Mouse (Mus musculus): ENCODE data around the gene Rbfox3.

- TF ChIP-seq EP300 (IDR thresholded peaks at IDR 0.05; ENCODE audit: low read depth) (no peak), CTCF (IDR thresholded peaks at IDR 0.05; ENCODE audit: low read depth) (no peak)
Measured at GRCm38 (mm10) chr11:118892876-118893275, 18.5 kb downstream of the Rbfox3 start.

All from liver, embryonic 14.5 days (tissue).